Mouse (Mus musculus) thymus, postnatal 0 days (tissue): ENCODE measurements around the gene Adcy1. TPM values are rescaled to one million over a fixed set of nuclear protein-coding genes. Genes with fewer than 3 reads are reported as not detected.

Experiments
- DNase-seq: peaks from one replicate; pipeline ENCODE4 v3.0.0-alpha.2; 2015; ENCODE audit warnings: low spot score
- polyA plus RNA-seq: library from polyadenylated mRNA; unstranded; fragments of >200 nt; fragmentation: Nextera tagmentation; extraction: Ambion mirVana; gene quantifications from 2 replicates; pipeline ENCODE4 v1.2.1, GENCODE M21; 2015

Adcy1 gene
- polyA plus RNA-seq = 1.5 and 1.6 TPM in 2 replicates

DNA sequence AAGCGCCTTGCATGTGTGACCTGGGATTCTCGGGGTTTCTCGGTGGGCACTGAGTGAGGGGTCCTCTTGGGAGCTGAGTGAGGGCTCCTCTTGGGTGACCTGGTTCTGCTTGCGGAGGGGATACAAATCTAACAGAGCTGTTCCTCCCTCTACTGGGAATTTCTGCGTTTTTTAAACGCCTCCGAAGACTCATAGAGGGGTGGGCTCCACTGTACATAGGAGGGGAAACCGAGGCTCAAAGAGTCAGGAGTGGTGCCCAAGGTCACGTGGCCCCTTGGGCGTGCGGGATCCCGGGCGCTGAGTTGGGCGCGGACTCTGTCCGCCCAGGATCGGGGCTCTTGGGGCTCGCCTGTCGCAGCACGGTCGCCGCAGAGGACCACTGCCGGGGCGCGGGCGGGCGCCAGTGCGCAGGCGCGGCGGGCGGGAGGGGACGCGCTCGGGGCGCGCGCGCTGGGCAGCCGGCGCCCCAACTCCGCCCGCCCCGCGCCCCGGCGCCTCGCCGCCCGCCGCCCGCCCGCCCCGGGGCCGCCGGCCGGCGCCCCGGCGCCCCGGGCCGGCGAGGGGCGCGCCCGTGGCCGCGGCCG lies at the start of gene Adcy1:
Adcy1 (plus strand) TSS at position 489 of the 584 bp plus-strand sequence.
- no peak for DNase-seq

GRCm38 (mm10) chr11:7016907-7017306 lies 46.4 kb upstream of the Adcy1 start:
- no peak for DNase-seq

GRCm38 (mm10) chr11:7018078-7018477 lies 45.2 kb upstream of the Adcy1 start:
- no peak for DNase-seq

GRCm38 (mm10) chr11:7019006-7019525 lies 44.2 kb upstream of the Adcy1 start:
- no peak for DNase-seq

DNA sequence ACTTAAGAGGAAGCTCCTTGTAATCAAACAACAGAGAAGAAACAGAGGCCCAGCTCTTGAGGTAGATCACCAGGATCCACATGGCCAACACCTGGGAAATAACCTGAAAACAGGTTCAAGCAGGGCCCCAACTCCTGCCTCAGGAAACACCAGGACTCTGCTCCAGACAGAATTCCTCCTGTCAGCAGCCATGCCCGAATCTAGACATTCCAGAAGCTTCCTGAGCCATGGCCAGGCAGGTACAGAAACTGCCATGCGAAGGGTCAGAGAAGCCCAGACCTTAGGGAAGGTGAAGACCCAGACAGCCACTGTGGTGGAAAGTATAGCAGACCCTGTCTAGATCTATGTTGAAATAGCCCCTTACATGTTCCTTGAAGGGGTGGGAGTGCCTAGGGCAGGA lies 30.2 kb upstream of the Adcy1 start:
- DNase-seq = no peak

DNA sequence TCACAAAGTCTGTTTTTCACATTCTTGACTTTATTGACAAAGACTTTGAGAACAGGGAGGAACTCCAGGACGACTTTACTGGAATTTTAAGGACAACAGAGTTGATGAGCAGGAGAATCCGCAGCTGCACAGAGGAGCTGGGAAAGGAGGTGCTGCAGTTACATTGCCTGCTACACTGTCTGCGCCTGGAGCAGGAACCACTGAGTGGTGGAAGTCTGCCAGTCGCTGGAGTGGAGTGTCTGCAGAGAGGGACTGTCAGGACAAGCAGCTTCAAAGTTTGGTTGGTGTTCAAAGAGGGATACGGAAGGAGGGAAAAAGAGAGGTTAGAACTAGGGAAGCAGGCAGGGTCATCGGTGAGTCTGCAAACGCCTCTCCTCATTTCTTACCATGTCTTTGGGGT lies 23.6 kb upstream of the Adcy1 start:
- DNase-seq = no peak

GRCm38 (mm10) chr11:7040801-7041200 lies 22.5 kb upstream of the Adcy1 start:
- no peak for DNase-seq

DNA sequence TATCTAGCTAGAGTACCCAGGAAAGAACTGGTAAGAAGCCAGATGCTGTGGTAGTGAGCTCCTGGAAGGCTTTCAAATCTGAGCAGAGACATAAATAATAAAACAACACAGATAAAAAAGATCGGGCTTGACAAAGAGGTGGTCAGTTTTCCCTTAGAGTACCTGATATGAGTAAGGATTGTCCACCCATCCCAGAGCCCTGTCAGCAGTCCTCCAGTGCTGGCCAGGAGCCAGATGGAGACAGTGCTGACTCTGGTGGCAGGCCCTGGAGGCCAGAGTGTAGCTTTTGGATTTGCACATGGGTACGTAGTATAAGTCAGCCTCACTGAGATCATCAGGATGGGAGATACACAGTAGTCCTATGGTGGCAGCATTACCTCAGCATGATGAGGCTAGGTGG lies 16.1 kb upstream of the Adcy1 start:
- no peak for DNase-seq

DNA sequence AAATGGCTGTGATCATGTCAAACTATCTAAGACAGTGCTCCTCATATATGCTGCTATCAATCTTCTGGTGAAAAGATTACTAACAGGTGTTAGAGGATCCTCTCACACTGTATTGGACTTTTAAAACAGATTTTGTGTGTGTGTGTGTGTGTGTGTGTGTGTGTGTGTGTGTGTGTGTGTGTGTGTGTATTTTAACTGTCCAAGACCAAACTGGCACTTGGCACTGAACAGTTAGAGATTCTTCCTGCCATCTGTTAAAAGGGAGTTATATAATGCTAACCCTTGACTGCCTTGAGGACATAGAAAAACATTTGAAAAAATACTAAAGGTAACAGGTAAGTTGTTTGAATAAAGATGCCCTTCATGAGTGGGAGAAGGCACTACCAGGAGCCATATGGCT lies 15.7 kb upstream of the Adcy1 start:
- DNase-seq = no peak

- DNase-seq = no peak
Measured at GRCm38 (mm10) chr11:7053710-7054109, 9.6 kb upstream of the Adcy1 start.

GRCm38 (mm10) chr11:7054662-7055265 lies 8.5 kb upstream of the Adcy1 start:
- DNase-seq = no peak

DNA sequence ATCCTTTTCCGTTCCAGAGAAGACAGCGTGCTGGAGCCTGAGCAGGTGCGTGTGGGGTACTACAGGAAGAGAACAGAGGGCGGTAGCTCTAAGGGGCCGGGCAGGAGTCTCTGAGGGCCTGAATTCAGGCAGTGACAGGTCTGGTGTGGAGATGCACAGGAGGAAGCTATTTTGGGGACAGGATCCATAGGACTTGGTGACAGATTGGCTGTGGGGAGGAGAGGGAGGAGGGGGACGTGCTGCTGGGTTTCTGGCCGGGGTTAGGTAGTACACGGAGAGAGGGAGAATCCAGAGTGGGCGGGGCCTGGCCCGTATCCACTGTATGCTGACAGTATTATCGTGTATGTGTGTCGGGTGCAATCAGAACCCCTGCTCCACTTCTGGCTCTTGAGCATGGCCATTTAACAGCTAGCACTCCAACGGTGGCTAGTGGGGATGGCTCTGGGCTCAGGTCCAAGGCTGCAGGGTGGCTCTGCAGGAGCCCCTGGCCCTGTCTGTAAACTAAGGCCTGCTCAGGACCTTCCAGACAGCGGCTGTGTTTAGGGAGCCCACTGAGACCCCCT lies 7.8 kb upstream of the Adcy1 start:
- peak; percentile 6 for DNase-seq

GRCm38 (mm10) chr11:7056121-7056520 lies 7.2 kb upstream of the Adcy1 start:
- DNase-seq = no peak

DNA sequence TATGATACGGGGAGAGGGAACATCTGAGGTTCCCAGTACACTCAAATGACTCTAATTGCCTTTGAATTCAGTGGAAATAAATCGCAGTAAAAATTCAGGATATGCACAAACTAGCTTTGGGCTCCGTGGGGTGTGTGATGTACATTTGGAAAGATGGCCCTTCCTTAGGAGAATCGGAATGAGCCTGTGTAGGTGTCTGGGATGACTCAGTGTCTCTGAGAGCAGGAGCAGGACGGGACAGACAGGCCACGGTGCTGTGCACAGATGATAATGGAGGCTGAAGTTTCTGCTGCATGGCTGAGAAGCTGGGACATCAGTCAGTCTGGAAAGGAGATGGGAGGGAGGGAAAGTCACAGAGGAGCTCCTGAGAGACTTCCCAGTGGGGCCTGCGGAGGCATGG lies 5.5 kb upstream of the Adcy1 start:
- no peak for DNase-seq

- no peak for DNase-seq
Measured at GRCm38 (mm10) chr11:7061961-7062360, 1.3 kb upstream of the Adcy1 start.

GRCm38 (mm10) chr11:7062566-7062965 lies 723 bp upstream of the Adcy1 start:
- DNase-seq = no peak

DNA sequence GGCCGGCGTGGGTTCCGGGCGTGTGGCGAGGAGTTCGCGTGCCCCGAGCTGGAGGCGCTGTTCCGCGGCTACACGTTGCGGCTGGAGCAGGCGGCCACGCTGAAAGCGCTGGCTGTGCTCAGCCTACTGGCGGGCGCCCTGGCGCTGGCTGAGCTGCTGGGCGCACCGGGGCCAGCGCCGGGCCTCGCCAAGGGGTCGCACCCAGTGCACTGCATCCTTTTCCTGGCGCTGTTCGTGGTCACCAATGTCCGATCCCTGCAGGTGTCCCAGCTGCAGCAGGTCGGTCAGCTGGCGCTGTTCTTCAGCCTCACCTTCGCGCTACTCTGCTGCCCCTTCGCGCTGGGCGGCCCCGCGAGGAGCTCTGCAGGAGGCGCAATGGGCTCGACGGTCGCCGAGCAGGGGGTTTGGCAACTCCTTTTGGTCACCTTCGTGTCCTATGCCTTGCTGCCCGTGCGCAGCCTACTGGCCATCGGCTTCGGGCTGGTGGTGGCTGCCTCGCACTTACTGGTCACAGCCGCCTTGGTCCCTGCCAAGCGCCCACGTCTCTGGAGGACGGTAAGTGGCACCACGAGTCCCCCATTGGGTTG lies 485 bp downstream of the Adcy1 start:
- no peak for DNase-seq

DNA sequence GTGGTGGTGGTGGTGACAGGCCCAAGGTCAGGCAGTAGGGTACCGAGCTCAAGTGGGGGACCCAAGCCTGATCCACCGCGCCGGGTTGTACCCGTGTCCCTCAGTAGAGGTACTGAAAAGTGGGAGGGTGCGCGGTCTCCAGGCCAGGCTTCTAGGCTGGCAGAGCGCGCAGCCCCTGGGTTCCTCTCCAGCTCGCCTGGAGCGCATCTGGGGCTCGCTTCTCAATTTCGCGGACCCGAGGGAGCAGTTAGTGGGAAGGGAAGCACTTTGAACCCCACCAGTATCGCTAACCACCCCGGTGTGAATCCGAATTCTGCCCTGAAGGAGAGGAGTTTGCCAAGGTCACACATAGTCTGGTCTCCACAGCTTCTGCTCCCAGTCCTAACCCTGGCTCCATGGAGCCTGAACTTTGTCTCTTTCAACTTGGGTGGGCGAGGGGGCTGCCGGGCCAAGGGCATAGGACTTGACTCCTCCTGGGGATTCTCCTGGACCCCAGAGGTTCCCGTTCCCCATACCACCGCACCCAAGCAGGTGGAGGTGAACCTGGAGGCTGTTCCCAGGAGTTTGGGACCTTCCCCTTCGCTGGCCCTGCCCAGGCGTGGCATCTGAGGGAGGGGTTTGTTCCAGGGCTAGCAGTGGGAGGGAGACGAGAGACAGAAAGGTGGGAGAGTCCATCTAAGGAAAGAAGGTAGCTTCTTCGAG lies 1.3 kb downstream of the Adcy1 start:
- DNase-seq = no peak

DNA sequence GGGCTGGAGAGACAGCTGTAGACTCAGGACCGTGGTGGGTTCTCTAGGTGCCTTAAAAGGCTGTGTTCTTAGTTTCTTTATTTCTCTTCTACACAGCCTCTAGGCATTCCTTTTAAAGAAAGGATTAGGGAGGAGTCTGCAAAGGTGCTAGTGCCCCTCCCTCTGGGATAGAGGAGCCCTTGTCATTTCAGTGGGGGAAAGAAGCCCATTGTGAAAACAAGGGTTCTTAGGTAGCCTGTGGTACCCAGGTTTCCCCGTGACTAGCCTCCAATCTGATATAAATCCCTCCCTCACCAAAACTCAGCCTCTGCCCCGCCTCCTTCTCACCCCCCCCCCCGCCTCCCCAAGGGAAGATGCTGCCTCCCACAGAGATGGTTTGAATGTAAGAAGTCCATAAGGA lies 2.1 kb downstream of the Adcy1 start:
- DNase-seq = no peak

DNA sequence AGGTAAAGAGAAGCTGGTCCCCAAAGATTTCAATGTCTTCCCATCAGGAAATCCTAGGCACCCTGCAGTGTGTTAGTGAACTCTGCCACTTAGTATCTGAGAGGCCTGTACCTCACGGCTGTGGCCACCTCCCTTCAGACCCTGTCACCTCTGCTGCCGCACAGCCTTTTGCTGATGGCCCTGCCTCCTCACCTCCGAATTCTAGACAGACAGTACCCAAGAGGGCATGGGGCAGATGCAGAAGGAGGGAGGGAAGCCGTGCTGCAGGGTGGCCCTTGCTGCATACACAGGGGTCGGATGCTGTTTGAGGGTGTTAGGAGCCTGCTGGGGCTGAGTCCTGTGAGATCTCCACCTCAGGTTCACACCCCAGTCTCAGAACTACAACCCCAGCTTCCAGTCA lies 2.6 kb downstream of the Adcy1 start:
- no peak for DNase-seq

DNA sequence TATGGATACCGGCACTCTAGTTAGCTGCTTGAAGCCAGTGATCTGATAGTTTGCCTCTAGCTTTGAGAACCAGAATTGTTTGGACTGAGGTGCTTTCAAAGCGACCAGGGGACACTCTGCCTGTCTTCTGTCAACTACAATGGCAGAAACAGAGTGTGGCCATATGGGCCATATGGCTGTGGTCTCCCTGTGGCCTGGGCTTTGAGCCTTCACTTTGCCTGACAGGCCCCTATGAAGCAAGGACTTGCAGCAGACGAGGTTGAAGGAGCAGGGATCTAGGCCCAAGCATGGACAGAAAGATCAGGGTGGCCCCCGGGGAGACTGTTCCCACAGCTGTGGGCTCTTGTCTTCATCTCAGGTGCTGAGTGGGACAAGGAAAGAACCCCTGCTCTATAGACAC lies 4.0 kb downstream of the Adcy1 start:
- DNase-seq = no peak
